10 mouse cellular contexts compared by ENCODE assay signal in the genomic region with DNA sequence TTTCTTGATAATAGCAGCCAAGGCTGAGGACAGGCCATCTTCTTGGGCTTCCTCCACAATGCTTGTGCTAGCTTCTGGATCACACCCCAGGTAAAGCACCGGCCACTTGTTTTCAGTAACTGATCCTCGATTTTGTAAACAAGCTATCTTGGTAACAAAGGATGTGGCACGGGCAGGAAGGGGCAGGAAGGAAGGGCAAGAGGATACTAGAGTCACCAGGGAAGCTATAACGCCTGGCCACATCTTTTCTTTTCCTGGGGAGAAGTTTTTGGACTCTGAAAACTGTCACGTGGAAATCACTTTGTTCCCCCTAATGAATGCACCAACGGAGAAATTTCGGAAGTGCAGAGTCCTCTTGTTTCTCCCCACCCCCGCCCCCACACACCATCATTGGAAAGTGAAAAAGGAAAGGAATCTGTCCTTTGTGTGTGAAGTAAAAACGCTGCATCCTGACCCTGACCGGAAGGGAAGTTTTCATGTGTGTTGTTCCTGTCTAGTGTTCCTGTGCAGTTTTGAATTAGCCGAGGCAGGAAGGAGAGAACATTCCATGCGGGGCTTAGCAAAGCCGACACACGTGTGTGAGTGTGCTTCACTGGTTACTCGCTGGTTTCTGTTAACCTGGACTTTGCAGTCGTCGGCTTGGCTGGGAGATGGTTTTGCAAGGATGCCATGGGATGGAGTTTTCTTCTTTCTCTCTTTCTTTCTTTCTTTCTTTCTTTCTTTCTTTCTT.
DNase-seq lines count a peak whose midpoint lies in the region; ATAC-seq lines count a peak whose summit lies in the region.
"Had no signal": no experiment of that assay in that cellular context is flagged by ENCODE, and none has a peak within 500 bp of the region (broad histone marks: within the 10 kb centered on the region; RNA-seq: fewer than 3 reads in every experiment).

No protein-coding gene starts in this region.

- ATAC-seq in hindbrain, embryonic 14.5 days (ENCODE audit: low FRiP score): no peak
- no peak for ATAC-seq in embryonic facial prominence, embryonic 15.5 days (ENCODE audit: insufficient number of reproducible peaks, low FRiP score, low TSS enrichment, low read depth)
- no peak for ATAC-seq in liver, embryonic 11.5 days (replicated peaks; ENCODE audit: low FRiP score)
- ATAC-seq: midbrain, embryonic 16.5 days had no signal

- H3K36me3 ChIP-seq in hindbrain, embryonic 10.5 days: no peaks in the 10 kb centered on the region
- H3K36me3 ChIP-seq in hindbrain, embryonic 14.5 days (replicated peaks; ENCODE audit: control insufficient read depth, insufficient read depth): no peaks in the 10 kb centered on the region
- no peaks in the 10 kb centered on the region for H3K36me3 ChIP-seq in embryonic facial prominence, embryonic 15.5 days
- no peaks in the 10 kb centered on the region for H3K36me3 ChIP-seq in liver, embryonic 11.5 days (ENCODE audit: control insufficient read depth, insufficient read depth, low read length)

- no peak overlapping the region for H3K9ac ChIP-seq in hindbrain, embryonic 14.5 days
- H3K9ac ChIP-seq in embryonic facial prominence, embryonic 15.5 days: no peak overlapping the region
- H3K9ac ChIP-seq in liver, embryonic 11.5 days (ENCODE audit: low read depth, low read length): no peak overlapping the region

- WGBS in hindbrain, embryonic 10.5 days: 41% methylated on average over 17 of the region's 17 CpGs
- 43% methylated on average over 17 of the region's 17 CpGs for WGBS in hindbrain, embryonic 14.5 days
- 26% methylated on average over 17 of the region's 17 CpGs for WGBS in embryonic facial prominence, embryonic 15.5 days
- 33% methylated on average over 17 of the region's 17 CpGs for WGBS in liver, embryonic 11.5 days

- 0 out of 2 replicates have a peak, but pooled peaks cover 3% of the 10 kb centered on the region for H3K4me1 ChIP-seq in hindbrain, embryonic 10.5 days (replicated peaks)
- H3K4me1 ChIP-seq in hindbrain, embryonic 14.5 days (replicated peaks; ENCODE audit: control insufficient read depth, insufficient read depth, low read length): no peaks in the 10 kb centered on the region
- no peaks in the 10 kb centered on the region for H3K4me1 ChIP-seq in embryonic facial prominence, embryonic 15.5 days
- no peaks in the 10 kb centered on the region for H3K4me1 ChIP-seq in liver, embryonic 11.5 days (replicated peaks; ENCODE audit: control insufficient read depth, insufficient read depth, low read length)

- peak; percentile 13 for DNase-seq in hindbrain, embryonic 10.5 days (ENCODE audit: low spot score)
- no peak for DNase-seq in hindbrain, embryonic 14.5 days (ENCODE audit: low spot score)
- DNase-seq in embryo, embryonic 11 days: peak; percentile 35
- DNase-seq in liver, embryonic 11.5 days (ENCODE audit: low spot score): no peak
- no peak for DNase-seq in thymus, postnatal 0 days (ENCODE audit: low spot score)
- DNase-seq in T-cell, adult 2 months (ENCODE audit: low spot score): no peak
- DNase-seq: cerebellum, postnatal 10 days; thymus, postnatal 36 days had no signal

- no peak overlapping the region for H3K4me2 ChIP-seq in hindbrain, embryonic 14.5 days (replicated peaks)
- H3K4me2 ChIP-seq in embryonic facial prominence, embryonic 15.5 days (replicated peaks): peak overlapping the region; percentile 29; the same call in 1 of the 2 replicates
- H3K4me2 ChIP-seq in liver, embryonic 11.5 days: peak overlapping the region; percentile 29; the same call in 1 of the 2 replicates

- no peaks in the 10 kb centered on the region for H3K27me3 ChIP-seq in hindbrain, embryonic 10.5 days (ENCODE audit: insufficient read depth, poor library complexity, severe bottlenecking)
- no peaks in the 10 kb centered on the region for H3K27me3 ChIP-seq in hindbrain, embryonic 14.5 days (ENCODE audit: control insufficient read depth, insufficient read depth, low read length)
- H3K27me3 ChIP-seq in embryonic facial prominence, embryonic 15.5 days: no peaks in the 10 kb centered on the region
- H3K27me3 ChIP-seq in liver, embryonic 11.5 days (replicated peaks; ENCODE audit: control insufficient read depth, insufficient read depth, low read length): no peaks in the 10 kb centered on the region

- H3K9me3 ChIP-seq in hindbrain, embryonic 10.5 days: no peaks in the 10 kb centered on the region
- H3K9me3 ChIP-seq in hindbrain, embryonic 14.5 days (ENCODE audit: control insufficient read depth, low read length): no peaks in the 10 kb centered on the region
- H3K9me3 ChIP-seq in embryonic facial prominence, embryonic 15.5 days (replicated peaks): no peaks in the 10 kb centered on the region
- H3K9me3 ChIP-seq in liver, embryonic 11.5 days (ENCODE audit: control insufficient read depth, low read length): no peaks in the 10 kb centered on the region

- no peak overlapping the region for H3K4me3 ChIP-seq in hindbrain, embryonic 10.5 days
- H3K4me3 ChIP-seq in hindbrain, embryonic 14.5 days (replicated peaks; ENCODE audit: low read length): no peak overlapping the region
- H3K4me3 ChIP-seq in embryonic facial prominence, embryonic 15.5 days (replicated peaks): 0 out of 2 replicates have a peak overlapping the region, but pooled peaks have one; percentile 11
- no peak overlapping the region for H3K4me3 ChIP-seq in liver, embryonic 11.5 days (ENCODE audit: low read depth, low read length)

- no peak overlapping the region; the same call in 1 of the 2 replicates for H3K27ac ChIP-seq in hindbrain, embryonic 10.5 days
- no peak overlapping the region for H3K27ac ChIP-seq in hindbrain, embryonic 14.5 days
- H3K27ac ChIP-seq in embryonic facial prominence, embryonic 15.5 days (replicated peaks): no peak overlapping the region
- H3K27ac ChIP-seq in liver, embryonic 11.5 days (ENCODE audit: low read depth, low read length): no peak overlapping the region

Comparison
In these comparisons a context has a peak if more than half of its experiments do, and no peak if none do; other contexts are left out.
1. DNase-seq: peak in hindbrain, embryonic 10.5 days (single experiment) and embryo, embryonic 11 days (single experiment); none in hindbrain, embryonic 14.5 days (single experiment), liver, embryonic 11.5 days (single experiment), thymus, postnatal 0 days (single experiment) and T-cell, adult 2 months (single experiment).